Mouse (Mus musculus) ovary, adult 18-20 months (tissue): Measurements from ENCODE around the gene Gm26602.
A peak's percentile ranks its signal among the peaks of the same experiment; 100 is the strongest.

Source experiments
- DNase-seq: peaks from one replicate; pipeline ENCODE4 v3.0.0; 2022; ENCODE audit warnings: low spot score, mixed read lengths

The Gm26602 gene

GRCm38 (mm10) chr10:79959847-79960601 is 49.4 kb downstream of the Gm26602 start, which contains the start of gene Wdr18:
Wdr18 (plus strand) TSS chr10:79960152.
- peak; percentile 99 for DNase-seq
